Mouse (Mus musculus) MEL (cell line): Measurements from ENCODE around the gene Mrps18b. TPM values are rescaled to one million over a fixed set of nuclear protein-coding genes. Genes with fewer than 3 reads are reported as not detected.
A peak's percentile ranks its signal among the peaks of the same experiment; 100 is the strongest.

Experiments
- DNase-seq: peaks from one replicate; pipeline ENCODE4 v3.0.0; 2011; ENCODE audit warnings: low read depth, low spot score
- H3K27ac ChIP-seq: 2 replicates; pipeline ENCODE4 v1.5.1; 2012; ENCODE audit warnings: low read depth, mild to moderate bottlenecking, control low read depth, low read length, moderate library complexity; ENCODE audit not compliant: control insufficient read depth
- H3K27me3 ChIP-seq, 2 experiments: fragments of 150-350 bp in 1 of 2; sonication (generic) in 1 of 2; 2 replicates each; pipeline ENCODE4 v1.6.1; 2012; ENCODE audit warnings: low read length in 2 of 2, mild to moderate bottlenecking in 2 of 2, improper control_type of control experiment in 1 of 2, moderate library complexity in 1 of 2; ENCODE audit not compliant: insufficient read depth in 2 of 2, control insufficient read depth in 1 of 2
- H3K36me3 ChIP-seq, 2 experiments: 2 replicates each; pipeline ENCODE4 v1.6.1; 2012 to 2014; ENCODE audit warnings: low read length in 2 of 2, improper control_type of control experiment in 1 of 2, inconsistent platforms in 1 of 2, mild to moderate bottlenecking in 1 of 2; ENCODE audit not compliant: insufficient read depth in 2 of 2, control insufficient read depth in 1 of 2
- H3K4me1 ChIP-seq, 2 experiments: fragments of 150-350 bp in 1 of 2; sonication (generic) in 1 of 2; 2 replicates each; pipeline ENCODE4 v1.6.1; 2012; ENCODE audit warnings: low read length in 2 of 2, improper control_type of control experiment in 1 of 2, mild to moderate bottlenecking in 1 of 2; ENCODE audit not compliant: insufficient read depth in 2 of 2, control insufficient read depth in 1 of 2
- H3K4me3 ChIP-seq, 2 experiments: fragments of 150-350 bp in 1 of 2; sonication (generic) in 1 of 2; 2 replicates each; pipeline ENCODE4 v1.5.1; 2012; ENCODE audit warnings: low read depth in 2 of 2, low read length in 2 of 2, mild to moderate bottlenecking in 2 of 2, moderate library complexity in 2 of 2, control low read depth in 1 of 2, improper control_type of control experiment in 1 of 2; ENCODE audit not compliant: control insufficient read depth in 1 of 2, insufficient read depth in 1 of 2
- H3K79me2 ChIP-seq: 2 replicates; pipeline ENCODE4 v1.6.1; 2012; ENCODE audit warnings: mild to moderate bottlenecking, low read length, moderate library complexity; ENCODE audit not compliant: control insufficient read depth, poor library complexity, insufficient read depth
- H3K9ac ChIP-seq: 2 replicates; pipeline ENCODE4 v1.6.1; 2012; ENCODE audit warnings: low read depth, mild to moderate bottlenecking, control low read depth, low read length, moderate library complexity; ENCODE audit not compliant: control insufficient read depth, poor library complexity, severe bottlenecking
- H3K9me3 ChIP-seq: fragments of 150-350 bp; sonication (generic); replicated peaks from 2 replicates; pipeline ENCODE4 v1.6.1; 2012; ENCODE audit warnings: mild to moderate bottlenecking, low read length, improper control_type of control experiment, moderate library complexity; ENCODE audit not compliant: insufficient read depth
- BHLHE40 ChIP-seq: IDR thresholded peaks from 2 replicates; pipeline ENCODE4 v1.6.1; 2012; ENCODE audit warnings: low read depth, mild to moderate bottlenecking, inconsistent platforms, low read length, improper control_type of control experiment, borderline replicate concordance
- CHD1 ChIP-seq: IDR thresholded peaks from 2 replicates; pipeline ENCODE4 v1.6.1; 2012; ENCODE audit warnings: low read depth, mild to moderate bottlenecking, inconsistent platforms, low read length, improper control_type of control experiment
- CHD2 ChIP-seq: IDR thresholded peaks from 2 replicates; pipeline ENCODE4 v1.6.1; 2011; ENCODE audit warnings: low read length, improper control_type of control experiment
- CTCF ChIP-seq, 3 experiments: IDR thresholded peaks in 2 of 3; conservative IDR thresholded peaks in 1 of 3; 2 replicates each; pipeline ENCODE4 v1.5.1; 2011 to 2012; ENCODE audit warnings: low read length in 3 of 3, low read depth in 2 of 3, mild to moderate bottlenecking in 2 of 3, improper control_type of control experiment in 1 of 3, inconsistent platforms in 1 of 3, mixed read lengths in 1 of 3, moderate library complexity in 1 of 3; ENCODE audit not compliant: control insufficient read depth in 1 of 3, insufficient read depth in 1 of 3, poor library complexity in 1 of 3, severe bottlenecking in 1 of 3
- E2F4 ChIP-seq: IDR thresholded peaks from 2 replicates; pipeline ENCODE4 v1.6.1; 2011; ENCODE audit warnings: low read depth, low read length, improper control_type of control experiment, borderline replicate concordance
- EP300 ChIP-seq, 2 experiments: IDR thresholded peaks; 2 replicates each; pipeline ENCODE4 v1.6.1; 2011; ENCODE audit warnings: improper control_type of control experiment in 2 of 2, low read length in 2 of 2, low read depth in 1 of 2, mild to moderate bottlenecking in 1 of 2
- ETS1 ChIP-seq: IDR thresholded peaks from 2 replicates; pipeline ENCODE4 v1.6.1; 2012; ENCODE audit warnings: low read depth, mild to moderate bottlenecking, inconsistent platforms, low read length, improper control_type of control experiment, moderate library complexity
- GABPA ChIP-seq: IDR thresholded peaks from 2 replicates; pipeline ENCODE4 v1.6.1; 2012; ENCODE audit warnings: low read depth, mild to moderate bottlenecking, inconsistent platforms, low read length, improper control_type of control experiment, moderate library complexity
- GATA1 ChIP-seq: IDR thresholded peaks from 2 replicates; pipeline ENCODE4 v1.6.1; 2011; ENCODE audit warnings: low read depth, low read length, improper control_type of control experiment
- HCFC1 ChIP-seq: IDR thresholded peaks from 2 replicates; pipeline ENCODE4 v1.6.1; 2012; ENCODE audit warnings: low read depth, mild to moderate bottlenecking, inconsistent platforms, low read length, improper control_type of control experiment, moderate library complexity
- KAT2A ChIP-seq: conservative IDR thresholded peaks from 2 replicates; pipeline ENCODE4 v1.6.1; 2012; ENCODE audit warnings: low read depth, low read length, improper control_type of control experiment, inconsistent platforms
- MAFK ChIP-seq: IDR thresholded peaks from 2 replicates; pipeline ENCODE4 v1.6.1; 2011; ENCODE audit warnings: low read depth, mild to moderate bottlenecking, low read length, improper control_type of control experiment, borderline replicate concordance
- MAX ChIP-seq: IDR thresholded peaks from 2 replicates; pipeline ENCODE4 v1.6.1; 2011; ENCODE audit warnings: low read length, improper control_type of control experiment
- MEF2A ChIP-seq: IDR thresholded peaks from 2 replicates; pipeline ENCODE4 v1.6.1; 2014; ENCODE audit warnings: low read depth, mild to moderate bottlenecking, inconsistent platforms, low read length, improper control_type of control experiment; ENCODE audit not compliant: poor library complexity, insufficient replicate concordance, severe bottlenecking; ENCODE audit errors: extremely low read depth
- MXI1 ChIP-seq: IDR thresholded peaks from 2 replicates; pipeline ENCODE4 v1.6.1; 2011; ENCODE audit warnings: mild to moderate bottlenecking, low read depth, low read length, improper control_type of control experiment
- MYB ChIP-seq: IDR thresholded peaks from 2 replicates; pipeline ENCODE4 v1.6.1; 2011; ENCODE audit warnings: mild to moderate bottlenecking, low read depth, low read length, improper control_type of control experiment
- MYC ChIP-seq: IDR thresholded peaks from 2 replicates; pipeline ENCODE4 v1.6.1; 2011; ENCODE audit warnings: low read depth, mild to moderate bottlenecking, low read length, improper control_type of control experiment, moderate library complexity
- NELFE ChIP-seq: IDR thresholded peaks from 2 replicates; pipeline ENCODE4 v1.6.1; 2011; ENCODE audit warnings: low read depth, low read length, improper control_type of control experiment
- POLR2A ChIP-seq, 2 experiments: IDR thresholded peaks; 2 replicates each; pipeline ENCODE4 v1.6.1; 2011 to 2012; ENCODE audit warnings: low read length in 2 of 2, mild to moderate bottlenecking in 2 of 2, control low read depth in 1 of 2, improper control_type of control experiment in 1 of 2, low read depth in 1 of 2, moderate library complexity in 1 of 2; ENCODE audit not compliant: control insufficient read depth in 1 of 2, insufficient read depth in 1 of 2, poor library complexity in 1 of 2
- POLR2AphosphoS2 ChIP-seq: IDR thresholded peaks from 2 replicates; pipeline ENCODE4 v1.6.1; 2011; ENCODE audit warnings: low read length, improper control_type of control experiment
- POLR2AphosphoS5 ChIP-seq: IDR thresholded peaks from 2 replicates; pipeline ENCODE4 v1.6.1; 2012; ENCODE audit warnings: low read depth, borderline replicate concordance, mild to moderate bottlenecking, inconsistent platforms, low read length, moderate library complexity, mixed read lengths
- RAD21 ChIP-seq: IDR thresholded peaks from 2 replicates; pipeline ENCODE4 v1.6.1; 2011; ENCODE audit warnings: mild to moderate bottlenecking, low read depth, low read length, improper control_type of control experiment
- RCOR1 ChIP-seq: IDR thresholded peaks from 2 replicates; pipeline ENCODE4 v1.6.1; 2012; ENCODE audit warnings: low read depth, mild to moderate bottlenecking, inconsistent platforms, low read length, improper control_type of control experiment
- SIN3A ChIP-seq: IDR thresholded peaks from 2 replicates; pipeline ENCODE4 v1.6.1; 2012; ENCODE audit warnings: low read length, improper control_type of control experiment, inconsistent platforms
- SMC3 ChIP-seq: IDR thresholded peaks from 2 replicates; pipeline ENCODE4 v1.6.1; 2011; ENCODE audit warnings: low read depth, low read length, improper control_type of control experiment
- TAL1 ChIP-seq: IDR thresholded peaks from 2 replicates; pipeline ENCODE4 v1.6.1; 2012; ENCODE audit warnings: mild to moderate bottlenecking, inconsistent platforms, low read length, moderate library complexity, mixed read lengths
- TBP ChIP-seq: IDR thresholded peaks from 2 replicates; pipeline ENCODE4 v1.8.0; 2011; ENCODE audit warnings: low read depth, low read length, improper control_type of control experiment
- TCF12 ChIP-seq: IDR thresholded peaks from 2 replicates; pipeline ENCODE4 v1.6.1; 2014; ENCODE audit warnings: low read depth, mild to moderate bottlenecking, inconsistent platforms, low read length, improper control_type of control experiment, moderate library complexity
- USF2 ChIP-seq, 2 experiments: IDR thresholded peaks; 2 replicates each; pipeline ENCODE4 v1.6.1; 2011 to 2012; ENCODE audit warnings: improper control_type of control experiment in 2 of 2, low read length in 2 of 2, borderline replicate concordance in 1 of 2, inconsistent platforms in 1 of 2, low read depth in 1 of 2, mild to moderate bottlenecking in 1 of 2; ENCODE audit not compliant: insufficient read depth in 1 of 2
- ZKSCAN1 ChIP-seq: IDR thresholded peaks from 2 replicates; pipeline ENCODE4 v1.6.1; 2012; ENCODE audit warnings: low read depth, mild to moderate bottlenecking, inconsistent platforms, low read length, improper control_type of control experiment, moderate library complexity
- ZMIZ1 ChIP-seq: IDR thresholded peaks from 2 replicates; pipeline ENCODE4 v1.6.1; 2012; ENCODE audit warnings: low read depth, mild to moderate bottlenecking, inconsistent platforms, low read length, improper control_type of control experiment, moderate library complexity
- ZNF384 ChIP-seq: IDR thresholded peaks from 2 replicates; pipeline ENCODE4 v1.6.1; 2012; ENCODE audit warnings: low read depth, mild to moderate bottlenecking, inconsistent platforms, low read length, improper control_type of control experiment
- polyA plus RNA-seq, 2 experiments: library from polyadenylated mRNA; stranded (reverse) in 1 of 2; unstranded in 1 of 2; fragments of >175 nt in 1 of 2; fragments of >200 nt in 1 of 2; gene quantifications; 2 replicates each; pipeline versions ENCODE4 v1.2.1 to v1.2.4; 2012; ENCODE audit warnings: low replicate concordance in 2 of 2, low read depth in 1 of 2; ENCODE audit not compliant: insufficient read length in 2 of 2, insufficient read depth in 1 of 2, missing spikeins in 1 of 2
- total RNA-seq: library from RNA; depleted of rRNA; stranded (reverse); fragments of 300-350 nt; gene quantifications from 2 replicates; pipeline ENCODE4 v1.2.3, GENCODE M21; 2012

Gene Mrps18b
- total and polyA plus RNA-seq, 3 experiments = 179 to 239 TPM; not detected in 1

DNA sequence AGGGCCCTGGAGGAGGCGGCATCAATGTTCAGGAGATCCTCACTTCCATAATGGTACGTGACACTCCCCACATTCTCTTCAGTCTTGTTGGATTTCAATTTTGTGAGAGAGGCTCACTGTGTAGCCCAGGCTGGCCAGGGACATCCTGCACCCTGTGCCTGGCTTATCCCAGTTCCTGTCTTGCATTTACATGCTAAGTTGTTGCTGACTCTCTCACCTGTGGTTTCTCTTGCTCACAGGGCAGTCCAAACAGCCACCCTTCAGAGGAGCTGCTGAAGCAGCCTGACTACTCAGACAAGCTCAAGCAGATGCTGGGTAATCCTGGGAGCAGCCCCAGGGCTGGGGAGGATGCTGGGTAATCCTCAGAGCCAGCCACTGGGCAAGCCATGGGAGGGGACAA is 13.3 kb upstream of the Mrps18b start:
- Histone ChIP-seq H3K9ac (no peak overlapping the region), H3K79me2 (peaks cover 1% of the 10 kb centered on the region; the same call in 1 of the 2 replicates), H3K4me1 (peaks cover 18 to 29% of the 10 kb centered on the region in 2 experiments), H3K4me3 (no peak overlapping the region), H3K9me3 (no peaks in the 10 kb centered on the region), H3K27ac (no peak overlapping the region), H3K36me3 (peaks cover 13 to 33% of the 10 kb centered on the region in 2 experiments), H3K27me3 (no peaks in the 10 kb centered on the region)
- no peak for DNase-seq
- TF ChIP-seq MAFK (no peak), SMC3 (no peak), MAX (no peak), E2F4 (no peak), GABPA (no peak), USF2 (IDR thresholded peaks at IDR 0.05; ENCODE audit: borderline replicate concordance in 1 of 2, insufficient read depth in 1 of 2, low read depth in 1 of 2, low read length in 2 of 2) (no peak), KAT2A (no peak)
- TF ChIP-seq, all 39 proteins: peak for 0

DNA sequence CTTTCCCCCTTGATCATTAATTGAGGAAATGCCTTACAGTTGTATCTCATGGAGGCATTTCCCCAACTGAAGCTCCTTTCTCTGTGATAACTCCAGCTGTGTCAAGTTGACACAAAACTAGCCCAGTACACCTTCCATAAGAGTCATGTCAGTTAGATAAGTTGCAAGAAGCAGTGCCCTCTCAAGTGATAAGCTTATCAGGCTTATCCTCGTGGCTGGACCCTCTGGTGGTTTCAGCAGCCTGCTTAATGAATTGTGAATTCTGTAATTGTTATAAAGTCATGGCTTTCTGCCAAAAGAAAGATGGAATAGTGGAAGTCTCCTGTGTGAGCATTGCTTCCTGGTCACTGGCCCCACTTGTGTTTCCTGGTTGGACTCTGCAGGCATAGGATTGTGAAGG is 11.3 kb upstream of the Mrps18b start:
- Histone ChIP-seq H3K27me3 (no peaks in the 10 kb centered on the region), H3K36me3 (peaks cover 13 to 54% of the 10 kb centered on the region in 2 experiments), H3K27ac (peak overlapping the region; percentile 86), H3K9ac (no peak overlapping the region), H3K4me1 (peaks cover 18 to 45% of the 10 kb centered on the region in 2 experiments), H3K4me3 (no peak overlapping the region), H3K79me2 (peaks cover 2% of the 10 kb centered on the region; the same call in 1 of the 2 replicates), H3K9me3 (no peaks in the 10 kb centered on the region)
- peak; percentile 92 for DNase-seq
- TF ChIP-seq CHD2 (no peak), CHD1 (no peak), TAL1 (peak; percentile 87), CTCF (IDR thresholded peaks at IDR 0.05 in 2 of 3, conservative IDR thresholded peaks at IDR 0.05 in 1 of 3; ENCODE audit: control insufficient read depth in 1 of 3, insufficient read depth in 1 of 3, low read depth in 2 of 3, low read length in 3 of 3, poor library complexity in 1 of 3, severe bottlenecking in 1 of 3) (no peak), ZKSCAN1 (no peak), BHLHE40 (peak; percentile 35; the same call in 1 of the 2 replicates), E2F4 (no peak), TBP (no peak), MAFK (no peak; the same call in 1 of the 2 replicates), ZNF384 (no peak), POLR2A (IDR thresholded peaks at IDR 0.05; ENCODE audit: control insufficient read depth in 1 of 2, insufficient read depth in 1 of 2, low read depth in 1 of 2, low read length in 2 of 2, poor library complexity in 1 of 2) (no peak; a peak in 2 of 4 replicates), MYC (peak; percentile 74; the same call in 1 of the 2 replicates), POLR2AphosphoS5 (no peak), KAT2A (no peak), GATA1 (peak; percentile 99), NELFE (no peak), POLR2AphosphoS2 (no peak), RCOR1 (peak; percentile 66; the same call in 1 of the 2 replicates), MEF2A (no peak), TCF12 (peak; percentile 97), EP300 (IDR thresholded peaks at IDR 0.05; ENCODE audit: low read depth in 1 of 2, low read length in 2 of 2) (peak; percentile 94 to 95), HCFC1 (no peak), RAD21 (no peak), MXI1 (no peak), SIN3A (peak; percentile 79), ZMIZ1 (no peak), MYB (peak; percentile 94), ETS1 (peak; percentile 96), GABPA (no peak)
